Mouse (Mus musculus) heart, adult 2 months (tissue): ENCODE results near the gene Fgf18.

Source experiments
- CTCF ChIP-seq: fragments of 200-600 bp; IDR thresholded peaks from 2 replicates; pipeline ENCODE4 v1.8.1; 2022; ENCODE audit warnings: antibody characterized with exemption, mild to moderate bottlenecking, moderate library complexity
- EP300 ChIP-seq: fragments of 200-500 bp; IDR thresholded peaks from 2 replicates; pipeline ENCODE4 v1.6.1; 2011; ENCODE audit warnings: low read depth, low read length, control low read depth; ENCODE audit not compliant: insufficient read depth
- POLR2A ChIP-seq: fragments of 200-500 bp; IDR thresholded peaks from 2 replicates; pipeline ENCODE4 v1.6.1; 2011; ENCODE audit warnings: mild to moderate bottlenecking, low read depth, low read length, control low read depth; ENCODE audit not compliant: insufficient read depth

DNA sequence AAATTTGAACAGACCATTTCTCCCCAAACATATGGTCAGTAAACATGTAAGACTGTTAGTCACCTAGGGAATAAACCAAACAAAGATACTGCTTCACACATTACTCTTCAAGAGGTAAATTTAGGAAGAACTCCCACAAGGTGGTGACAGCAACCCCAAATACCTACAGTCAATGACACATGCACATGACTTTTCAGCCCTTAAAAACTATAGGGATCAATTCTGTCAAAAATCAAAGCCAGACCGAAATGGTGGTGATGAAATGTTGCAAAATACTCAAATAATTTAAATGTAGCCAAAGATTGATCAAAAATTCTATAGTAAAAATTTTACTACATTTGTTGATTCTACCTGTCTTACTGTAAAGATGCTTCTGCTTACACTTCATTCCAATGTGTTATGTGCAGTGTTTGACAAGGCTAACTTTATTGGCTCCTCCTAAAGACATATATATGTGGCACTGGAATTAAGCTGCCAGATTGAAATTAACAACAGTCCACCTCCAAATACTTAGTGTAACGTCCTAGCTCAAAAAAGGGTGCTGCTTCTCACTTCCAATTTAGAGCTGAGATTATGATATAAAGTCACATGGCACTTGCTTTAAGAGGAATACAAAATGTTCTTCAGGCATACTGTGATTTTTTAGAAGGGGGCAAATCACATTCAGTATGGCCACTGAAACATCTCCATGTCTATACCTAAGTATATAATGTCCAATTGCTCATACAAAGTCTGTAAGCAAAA lies 10.4 kb upstream of the Fgf18 start:
- no peak for TF ChIP-seq EP300
- no peak for TF ChIP-seq CTCF
- no peak for TF ChIP-seq POLR2A
